Comparison of ENCODE assay signal across 9 mouse cellular contexts in the genomic region with DNA sequence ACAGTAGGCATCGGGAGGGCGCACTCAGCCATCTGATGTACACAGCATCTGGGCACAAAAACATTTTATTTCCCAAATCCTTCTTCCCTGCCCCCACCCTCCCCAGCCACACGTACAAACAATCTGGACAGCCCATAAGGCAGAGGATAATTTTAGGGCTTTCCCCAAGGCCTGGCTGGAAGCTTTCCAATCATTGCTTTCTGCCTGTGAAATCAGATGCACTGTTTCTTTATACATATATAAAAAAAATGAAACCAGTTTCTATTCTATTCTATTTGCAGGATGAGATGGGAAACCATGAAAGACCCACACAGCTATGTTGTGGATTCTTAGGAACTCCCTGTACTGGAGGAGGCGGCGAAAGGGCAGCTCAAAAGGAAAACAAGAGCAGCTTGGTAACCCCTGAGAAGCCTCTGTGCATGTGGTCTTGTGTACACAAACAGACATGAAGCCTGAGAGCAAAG. TPM values are rescaled to one million over a fixed set of nuclear protein-coding genes. Genes with fewer than 3 reads are reported as not detected.
DNase-seq lines count a peak whose midpoint lies in the region; ATAC-seq and TF ChIP-seq lines count a peak whose summit lies in the region.
"Had no signal": no experiment of that assay in that cellular context is flagged by ENCODE, and none has a peak within 500 bp of the region (broad histone marks: within the 10 kb centered on the region; RNA-seq: fewer than 3 reads in every experiment).

No protein-coding gene starts in this region.

- H3K9ac ChIP-seq in midbrain, embryonic 15.5 days, result 0 out of 2 replicates have a peak overlapping the region, but pooled peaks have one; percentile 21

- ATAC-seq in midbrain, embryonic 15.5 days (replicated peaks), result no peak
- no peak for ATAC-seq in granulocyte monocyte progenitor cell, adult 5-6 weeks (replicated peaks; ENCODE audit: poor library complexity, severe bottlenecking)

- intact Hi-C loops in gastrocnemius, adult 2 months (cut with DNase I), result no loop called here

- no peak overlapping the region for H3K4me3 ChIP-seq in midbrain, embryonic 15.5 days
- no peak overlapping the region for H3K4me3 ChIP-seq in gastrocnemius, adult 2 months

- H3K9me3 ChIP-seq in midbrain, embryonic 15.5 days, result no peaks in the 10 kb centered on the region

- DNase-seq in embryo, embryonic 10.5 days (ENCODE audit: low spot score), result peak; percentile 24
- no peak for DNase-seq in embryo, embryonic 9.5 days (ENCODE audit: extremely low spot score)
- peak; percentile 67 for DNase-seq in cerebellum, adult 8-10 months
- peak; percentile 44 to 56 for DNase-seq in layer of hippocampus, adult 8-10 months (ENCODE audit: low spot score in 2 of 2)
- DNase-seq in kidney, postnatal 36 days, result no peak
- no peak for DNase-seq in gastrocnemius, adult 2 months
- DNase-seq: lung, adult 18-20 months had no signal

- no peaks in the 10 kb centered on the region for H3K36me3 ChIP-seq in midbrain, embryonic 15.5 days (replicated peaks)

- H3K4me2 ChIP-seq in midbrain, embryonic 15.5 days, result peak overlapping the region; percentile 3; the same call in 1 of the 2 replicates

- no peaks in the 10 kb centered on the region for H3K27me3 ChIP-seq in midbrain, embryonic 15.5 days (replicated peaks)

- 46% methylated on average over 5 of the region's 5 CpGs for WGBS in midbrain, embryonic 15.5 days

- H3K4me1 ChIP-seq in midbrain, embryonic 15.5 days, result peaks cover 18% of the 10 kb centered on the region

- no peak for TF ChIP-seq CTCF in gastrocnemius, adult 2 months (IDR thresholded peaks at IDR 0.05)

- H3K27ac ChIP-seq in midbrain, embryonic 15.5 days, result peak overlapping the region; percentile 65
- H3K27ac ChIP-seq in gastrocnemius, adult 2 months, result no peak overlapping the region

RNA-seq across cellular contexts. Expression of a gene that starts 13.6 kb away (rescaled TPM):
- total RNA-seq in layer of hippocampus, adult 8-10 months (2022), result 10 to 100 TPM; 15.6 to 18.0 (median 16.5) TPM
- 65.7 and 68.2 TPM in 2 replicates for polyA plus RNA-seq in midbrain, embryonic 15.5 days (2015; fragmentation: Nextera tagmentation; extraction: Ambion mirVana)
- 0.28 and 0.49 TPM in 2 replicates for total RNA-seq in granulocyte monocyte progenitor cell, adult 5-6 weeks (2014; fragmentation: Nextera tagmentation)
- total RNA-seq in granulocyte monocyte progenitor cell, adult 5-6 weeks (2017), result 2.3 and 3.8 TPM in 2 replicates
- under 1 TPM; 0.26 to 0.47 TPM for total RNA-seq in gastrocnemius, adult 2 months (2021)

Comparison
In these comparisons a context has a peak if more than half of its experiments do, and no peak if none do; other contexts are left out.
1. DNase-seq: peak in embryo, embryonic 10.5 days (single experiment), cerebellum, adult 8-10 months (single experiment) and layer of hippocampus, adult 8-10 months (2 of 2); none in embryo, embryonic 9.5 days (single experiment), kidney, postnatal 36 days (0 of 2) and gastrocnemius, adult 2 months (single experiment).